Mouse (Mus musculus): ENCODE measurements around the gene Pilrb1. TPM values are rescaled to one million over a fixed set of nuclear protein-coding genes. Genes with fewer than 3 reads are reported as not detected.

Pilrb1 gene
- polyA plus RNA-seq, 1 experiment from 2014 or later = 1.8 TPM

DNA sequence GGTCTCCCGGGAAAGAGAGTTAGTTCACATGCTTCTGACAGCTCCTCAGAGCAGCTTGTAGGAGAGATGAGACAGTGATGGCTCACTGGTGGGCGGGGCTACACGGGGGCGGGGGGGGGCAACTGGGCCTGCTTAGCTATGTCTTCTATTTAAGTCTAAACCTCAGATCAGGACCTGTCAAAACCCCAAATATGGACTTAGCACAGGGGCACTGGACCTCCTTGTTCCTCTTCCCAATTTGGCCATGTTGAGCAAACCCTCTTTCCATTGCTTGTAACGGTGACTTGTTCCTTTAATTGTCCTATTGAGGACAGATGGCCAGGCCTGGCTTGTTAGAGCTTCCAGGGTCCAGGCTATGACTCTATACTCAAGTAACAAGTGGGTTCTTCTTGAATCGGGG, 26.4 kb downstream of the Pilrb1 start:
- Histone ChIP-seq H3K9ac (ENCODE audit: low read depth, low read length) (no peak overlapping the region), H3K27ac (ENCODE audit: low read length) (no peak overlapping the region), H3K4me1 (ENCODE audit: control insufficient read depth, insufficient read depth, low read length) (no peaks in the 10 kb centered on the region), H3K4me3 (ENCODE audit: low read length) (no peak overlapping the region), H3K4me2 (ENCODE audit: low read depth, low read length) (no peak overlapping the region), H3K9me3 (ENCODE audit: control insufficient read depth, low read length) (no peaks in the 10 kb centered on the region), H3K27me3 (replicated peaks; ENCODE audit: control insufficient read depth, insufficient read depth, low read length) (no peaks in the 10 kb centered on the region), H3K36me3 (ENCODE audit: control insufficient read depth, insufficient read depth, low read length) (no peaks in the 10 kb centered on the region)
- 71% methylated on average over 6 of the region's 6 CpGs for WGBS
- no peak for ATAC-seq

DNA sequence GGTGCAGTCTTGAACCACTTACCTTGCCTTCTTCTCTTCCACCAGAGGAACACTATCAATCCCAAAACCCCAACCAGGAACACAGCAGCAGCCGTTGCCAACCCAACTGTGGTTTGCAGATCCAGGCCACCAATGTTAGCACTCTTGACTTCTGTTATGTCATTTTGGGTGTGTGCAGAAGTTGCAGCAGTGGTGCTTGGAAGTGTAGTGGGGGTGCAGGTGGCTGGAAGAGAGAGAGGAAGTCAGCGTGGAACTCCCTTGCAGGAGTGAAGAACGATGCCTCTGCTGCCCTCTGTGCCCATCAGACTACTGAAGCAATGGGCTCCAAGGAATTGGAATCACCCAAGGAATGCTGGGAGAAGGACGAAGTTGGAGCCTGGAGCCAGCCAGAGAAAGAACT, 26.8 kb downstream of the Pilrb1 start:
- no peak overlapping the region for H3K4me3 ChIP-seq (ENCODE audit: low read length)
- ATAC-seq = no peak
- no peaks in the 10 kb centered on the region for H3K4me1 ChIP-seq (ENCODE audit: control insufficient read depth, insufficient read depth, low read length)
- H3K27ac ChIP-seq (ENCODE audit: low read length) = no peak overlapping the region
- no peak overlapping the region for H3K9ac ChIP-seq (ENCODE audit: low read depth, low read length)
- no peaks in the 10 kb centered on the region for H3K9me3 ChIP-seq (ENCODE audit: control insufficient read depth, low read length)
- no peak overlapping the region for H3K4me2 ChIP-seq (ENCODE audit: low read depth, low read length)
- 89% methylated on average over 4 of the region's 4 CpGs for WGBS
- H3K27me3 ChIP-seq (replicated peaks; ENCODE audit: control insufficient read depth, insufficient read depth, low read length) = no peaks in the 10 kb centered on the region
- no peaks in the 10 kb centered on the region for H3K36me3 ChIP-seq (ENCODE audit: control insufficient read depth, insufficient read depth, low read length)

DNA sequence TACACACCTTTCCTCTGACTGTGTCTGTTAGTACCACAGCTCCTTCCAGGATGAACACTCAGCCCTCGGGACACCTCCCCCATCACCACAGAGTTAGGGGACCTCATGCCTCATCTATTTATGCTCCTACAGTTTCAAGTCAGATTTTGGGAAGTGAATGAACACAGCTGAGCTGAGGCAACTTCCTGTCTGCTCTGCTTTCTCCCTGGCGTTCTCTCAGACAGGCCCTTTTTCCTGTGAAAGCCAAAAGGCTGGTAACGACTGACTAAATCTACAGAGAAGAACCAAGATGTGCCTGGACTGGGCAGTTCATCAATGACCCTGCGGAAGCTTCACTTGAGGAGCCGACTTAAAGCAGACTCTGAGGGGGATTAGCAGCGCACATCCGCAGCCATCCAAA, 27.7 kb downstream of the Pilrb1 start:
- H3K27ac ChIP-seq (ENCODE audit: low read length) = no peak overlapping the region
- no peak overlapping the region for H3K4me2 ChIP-seq (ENCODE audit: low read depth, low read length)
- no peaks in the 10 kb centered on the region for H3K4me1 ChIP-seq (ENCODE audit: control insufficient read depth, insufficient read depth, low read length)
- H3K9me3 ChIP-seq (ENCODE audit: control insufficient read depth, low read length) = no peaks in the 10 kb centered on the region
- H3K36me3 ChIP-seq (ENCODE audit: control insufficient read depth, insufficient read depth, low read length) = no peaks in the 10 kb centered on the region
- no peak overlapping the region for H3K4me3 ChIP-seq (ENCODE audit: low read length)
- no peak overlapping the region for H3K9ac ChIP-seq (ENCODE audit: low read depth, low read length)
- no peak for ATAC-seq
- no peaks in the 10 kb centered on the region for H3K27me3 ChIP-seq (replicated peaks; ENCODE audit: control insufficient read depth, insufficient read depth, low read length)
- WGBS = 72% methylated on average over 7 of the region's 7 CpGs

DNA sequence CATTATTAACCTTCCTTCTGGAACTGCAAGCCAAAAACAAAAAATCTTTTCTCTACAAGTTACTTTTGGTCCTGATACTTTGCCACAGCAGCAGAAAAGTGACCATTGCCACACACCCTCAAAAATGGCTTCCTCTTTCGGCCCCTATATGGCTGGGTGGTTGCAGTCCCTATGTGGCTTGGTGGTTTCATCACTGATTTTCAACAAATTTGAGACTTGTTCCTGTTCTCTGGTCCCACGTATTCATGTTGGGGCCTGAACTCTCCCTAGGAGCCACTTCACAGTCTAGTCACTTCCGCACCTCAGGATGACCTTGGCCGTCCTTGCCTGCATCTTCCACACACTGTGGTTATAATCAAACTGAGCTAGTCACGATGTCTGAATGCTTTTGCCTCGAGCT, 29.2 kb downstream of the Pilrb1 start:
- no peak overlapping the region for H3K4me3 ChIP-seq (ENCODE audit: low read length)
- WGBS = 81% methylated on average over 6 of the region's 6 CpGs
- no peaks in the 10 kb centered on the region for H3K36me3 ChIP-seq (ENCODE audit: control insufficient read depth, insufficient read depth, low read length)
- no peaks in the 10 kb centered on the region for H3K9me3 ChIP-seq (ENCODE audit: control insufficient read depth, low read length)
- no peak overlapping the region for H3K9ac ChIP-seq (ENCODE audit: low read depth, low read length)
- ATAC-seq = no peak
- no peak overlapping the region for H3K4me2 ChIP-seq (ENCODE audit: low read depth, low read length)
- H3K4me1 ChIP-seq (ENCODE audit: control insufficient read depth, insufficient read depth, low read length) = no peaks in the 10 kb centered on the region
- no peak overlapping the region for H3K27ac ChIP-seq (ENCODE audit: low read length)
- no peaks in the 10 kb centered on the region for H3K27me3 ChIP-seq (replicated peaks; ENCODE audit: control insufficient read depth, insufficient read depth, low read length)

DNA sequence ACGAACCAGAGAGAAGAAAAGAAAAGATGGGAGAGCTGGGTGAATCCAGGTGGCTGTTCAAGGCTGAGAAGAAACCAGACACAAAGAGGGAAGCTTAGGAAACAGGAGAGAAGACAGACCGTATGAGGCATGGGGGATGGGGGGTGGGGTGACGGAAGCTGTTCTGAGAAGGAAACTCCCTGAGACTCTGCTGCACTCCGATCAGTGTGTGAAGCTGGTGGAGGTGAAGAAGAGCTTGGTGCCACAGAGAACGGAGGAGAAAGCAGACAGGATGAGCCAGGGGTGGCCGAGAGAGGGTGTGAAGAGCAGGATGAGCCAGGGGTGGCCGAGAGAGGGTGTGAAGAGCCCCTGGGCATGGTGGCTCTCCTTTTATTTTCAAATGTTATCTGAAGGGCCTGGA, 31.5 kb downstream of the Pilrb1 start:
- no peaks in the 10 kb centered on the region for H3K36me3 ChIP-seq (ENCODE audit: control insufficient read depth, insufficient read depth, low read length)
- H3K4me3 ChIP-seq (ENCODE audit: low read length) = no peak overlapping the region
- H3K27me3 ChIP-seq (replicated peaks; ENCODE audit: control insufficient read depth, insufficient read depth, low read length) = no peaks in the 10 kb centered on the region
- ATAC-seq = no peak
- no peaks in the 10 kb centered on the region for H3K4me1 ChIP-seq (ENCODE audit: control insufficient read depth, insufficient read depth, low read length)
- 52% methylated on average over 7 of the region's 7 CpGs for WGBS
- H3K9ac ChIP-seq (ENCODE audit: low read depth, low read length) = no peak overlapping the region
- no peak overlapping the region for H3K27ac ChIP-seq (ENCODE audit: low read length)
- no peaks in the 10 kb centered on the region for H3K9me3 ChIP-seq (ENCODE audit: control insufficient read depth, low read length)
- H3K4me2 ChIP-seq (ENCODE audit: low read depth, low read length) = no peak overlapping the region

DNA sequence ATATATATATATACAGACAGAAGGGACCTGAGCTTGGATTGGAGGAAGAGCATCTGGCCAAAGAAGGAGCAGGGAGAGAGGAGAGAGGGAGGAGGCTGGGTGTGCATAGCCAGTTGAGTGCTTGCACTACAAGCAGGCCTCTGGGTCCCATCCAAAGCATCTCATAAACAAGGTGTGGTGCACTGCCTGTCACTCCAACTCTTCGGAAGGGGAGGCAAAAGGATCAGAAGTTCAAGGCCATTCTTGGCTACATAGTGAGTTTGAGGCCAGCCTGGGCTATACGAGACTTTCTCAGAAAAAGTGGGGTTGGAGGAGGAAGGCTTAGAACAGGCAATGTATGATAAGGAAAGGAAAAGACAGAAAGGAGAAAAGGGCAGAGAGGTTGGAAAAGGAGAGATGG, 31.9 kb downstream of the Pilrb1 start:
- Histone ChIP-seq H3K4me3 (ENCODE audit: low read length) (no peak overlapping the region), H3K9ac (ENCODE audit: low read depth, low read length) (no peak overlapping the region), H3K36me3 (ENCODE audit: control insufficient read depth, insufficient read depth, low read length) (no peaks in the 10 kb centered on the region), H3K9me3 (ENCODE audit: control insufficient read depth, low read length) (no peaks in the 10 kb centered on the region), H3K27ac (ENCODE audit: low read length) (no peak overlapping the region), H3K4me2 (ENCODE audit: low read depth, low read length) (no peak overlapping the region), H3K27me3 (replicated peaks; ENCODE audit: control insufficient read depth, insufficient read depth, low read length) (no peaks in the 10 kb centered on the region), H3K4me1 (ENCODE audit: control insufficient read depth, insufficient read depth, low read length) (no peaks in the 10 kb centered on the region)
- 81% methylated on average over 2 of the region's 2 CpGs for WGBS
- ATAC-seq = no peak

DNA sequence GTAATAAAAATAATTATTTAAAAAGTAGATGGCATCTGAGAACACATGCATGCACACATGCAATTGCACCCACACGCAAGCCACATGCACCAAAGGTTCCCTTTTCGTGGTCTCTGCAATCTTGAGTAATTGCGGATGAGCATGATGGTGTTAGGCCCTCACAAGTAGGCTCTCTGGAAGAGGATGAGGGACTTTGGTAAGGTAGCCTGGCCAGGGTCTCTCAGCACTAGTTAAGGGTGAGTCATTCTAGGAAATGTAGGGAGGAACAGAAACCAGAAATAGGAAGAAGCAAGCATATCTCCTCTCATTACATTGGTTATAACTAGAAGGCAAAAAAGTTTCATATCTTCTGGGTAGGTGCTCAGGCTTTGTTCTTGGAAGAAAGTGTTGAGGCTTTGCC, 32.9 kb downstream of the Pilrb1 start:
- no peak overlapping the region for H3K9ac ChIP-seq (ENCODE audit: low read depth, low read length)
- ATAC-seq = no peak
- H3K4me1 ChIP-seq (ENCODE audit: control insufficient read depth, insufficient read depth, low read length) = no peaks in the 10 kb centered on the region
- no peaks in the 10 kb centered on the region for H3K9me3 ChIP-seq (ENCODE audit: control insufficient read depth, low read length)
- H3K27me3 ChIP-seq (replicated peaks; ENCODE audit: control insufficient read depth, insufficient read depth, low read length) = no peaks in the 10 kb centered on the region
- H3K36me3 ChIP-seq (ENCODE audit: control insufficient read depth, insufficient read depth, low read length) = no peaks in the 10 kb centered on the region
- H3K4me3 ChIP-seq (ENCODE audit: low read length) = no peak overlapping the region
- H3K4me2 ChIP-seq (ENCODE audit: low read depth, low read length) = no peak overlapping the region
- no peak overlapping the region for H3K27ac ChIP-seq (ENCODE audit: low read length)
- WGBS = 87% methylated on average over 3 of the region's 3 CpGs

DNA sequence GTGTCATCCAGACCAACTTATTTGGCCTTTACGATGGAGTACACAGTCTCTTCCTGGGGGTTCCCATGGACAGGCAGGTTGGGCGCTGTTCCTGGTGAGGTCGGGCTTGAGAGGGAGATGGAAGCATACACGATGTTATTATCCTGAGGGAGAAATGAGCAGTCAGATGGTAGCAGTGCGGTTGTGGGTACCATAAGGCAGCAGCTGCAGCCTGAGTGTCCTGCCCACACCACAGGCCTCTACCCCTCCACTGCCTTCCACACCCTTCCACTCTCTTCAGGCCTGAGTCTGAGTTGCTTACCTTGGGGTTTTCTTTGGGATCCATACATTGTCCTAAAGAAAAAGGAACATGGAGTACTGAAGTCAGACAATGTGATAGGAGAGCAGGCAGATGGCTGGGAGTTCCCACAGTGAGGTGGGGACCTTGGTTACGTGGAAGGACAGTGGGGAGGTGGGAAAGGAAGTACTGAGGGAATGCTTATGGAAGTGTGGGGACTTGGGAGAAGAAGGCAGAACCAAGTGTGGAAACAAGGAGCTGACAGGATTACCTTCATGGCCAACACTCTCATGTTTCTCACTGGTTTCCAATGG, 34.4 kb downstream of the Pilrb1 start:
- WGBS = 85% methylated on average over 6 of the region's 6 CpGs
- no peak for ATAC-seq
- no peak overlapping the region for H3K4me3 ChIP-seq (ENCODE audit: low read length)
- no peaks in the 10 kb centered on the region for H3K4me1 ChIP-seq (ENCODE audit: control insufficient read depth, insufficient read depth, low read length)
- no peaks in the 10 kb centered on the region for H3K9me3 ChIP-seq (ENCODE audit: control insufficient read depth, low read length)
- no peak overlapping the region for H3K27ac ChIP-seq (ENCODE audit: low read length)
- no peaks in the 10 kb centered on the region for H3K36me3 ChIP-seq (ENCODE audit: control insufficient read depth, insufficient read depth, low read length)
- no peak overlapping the region for H3K4me2 ChIP-seq (ENCODE audit: low read depth, low read length)
- no peaks in the 10 kb centered on the region for H3K27me3 ChIP-seq (replicated peaks; ENCODE audit: control insufficient read depth, insufficient read depth, low read length)
- no peak overlapping the region for H3K9ac ChIP-seq (ENCODE audit: low read depth, low read length)

DNA sequence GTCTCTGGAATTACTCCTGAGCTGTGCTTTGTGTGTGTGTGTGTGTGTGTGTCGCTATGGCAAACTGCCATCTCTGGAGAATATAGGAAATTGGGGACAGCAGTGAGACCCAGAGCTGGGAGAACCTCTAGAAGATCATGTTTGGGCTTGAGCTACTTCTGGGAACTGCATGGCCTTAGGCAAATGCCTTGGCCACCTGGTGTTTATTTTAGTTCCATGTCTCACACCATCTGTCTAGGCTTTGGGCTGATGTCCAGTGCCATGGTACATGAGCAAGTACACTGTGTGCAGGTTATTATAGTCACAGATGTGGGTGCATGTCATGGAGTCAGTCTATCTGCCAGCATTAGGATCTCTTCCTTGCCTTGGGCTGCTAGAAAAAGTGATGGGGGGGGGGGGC, 35.3 kb downstream of the Pilrb1 start:
- no peak overlapping the region for H3K9ac ChIP-seq (ENCODE audit: low read depth, low read length)
- no peaks in the 10 kb centered on the region for H3K36me3 ChIP-seq (ENCODE audit: control insufficient read depth, insufficient read depth, low read length)
- H3K4me2 ChIP-seq (ENCODE audit: low read depth, low read length) = no peak overlapping the region
- H3K27me3 ChIP-seq (replicated peaks; ENCODE audit: control insufficient read depth, insufficient read depth, low read length) = no peaks in the 10 kb centered on the region
- H3K9me3 ChIP-seq (ENCODE audit: control insufficient read depth, low read length) = no peaks in the 10 kb centered on the region
- no peak overlapping the region for H3K27ac ChIP-seq (ENCODE audit: low read length)
- H3K4me3 ChIP-seq (ENCODE audit: low read length) = no peak overlapping the region
- ATAC-seq = no peak
- 72% methylated on average over 1 of the region's 1 CpGs for WGBS
- no peaks in the 10 kb centered on the region for H3K4me1 ChIP-seq (ENCODE audit: control insufficient read depth, insufficient read depth, low read length)

DNA sequence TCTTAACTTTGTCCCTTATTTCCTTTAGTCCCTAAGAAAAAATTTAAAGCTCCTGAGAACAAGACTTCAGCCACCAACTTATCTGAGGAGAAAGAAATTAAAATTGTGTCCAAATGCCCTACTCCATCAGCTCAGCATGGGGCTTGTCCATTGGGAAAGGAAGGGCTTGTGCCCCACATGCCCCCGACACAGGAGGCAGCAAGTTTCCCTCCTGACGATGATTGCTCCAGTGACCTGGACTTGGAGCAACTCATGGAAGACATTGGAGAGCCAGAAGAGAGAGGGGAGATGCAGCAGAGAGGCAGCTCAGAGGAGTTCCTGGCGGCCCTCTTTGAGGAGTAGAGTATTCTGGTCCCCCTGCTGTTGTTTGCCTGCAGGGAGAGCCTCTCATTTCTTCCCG, 35.8 kb downstream of the Pilrb1 start:
- no peak overlapping the region for H3K27ac ChIP-seq (ENCODE audit: low read length)
- no peak for ATAC-seq
- no peak overlapping the region for H3K4me3 ChIP-seq (ENCODE audit: low read length)
- H3K9ac ChIP-seq (ENCODE audit: low read depth, low read length) = no peak overlapping the region
- no peak overlapping the region for H3K4me2 ChIP-seq (ENCODE audit: low read depth, low read length)
- H3K36me3 ChIP-seq (ENCODE audit: control insufficient read depth, insufficient read depth, low read length) = no peaks in the 10 kb centered on the region
- 65% methylated on average over 4 of the region's 4 CpGs for WGBS
- no peaks in the 10 kb centered on the region for H3K4me1 ChIP-seq (ENCODE audit: control insufficient read depth, insufficient read depth, low read length)
- no peaks in the 10 kb centered on the region for H3K9me3 ChIP-seq (ENCODE audit: control insufficient read depth, low read length)
- no peaks in the 10 kb centered on the region for H3K27me3 ChIP-seq (replicated peaks; ENCODE audit: control insufficient read depth, insufficient read depth, low read length)
